Mouse (Mus musculus) midbrain, embryonic 12.5 days (tissue): Measurements from ENCODE around the gene Mmp2. TPM values are rescaled to one million over a fixed set of nuclear protein-coding genes. Genes with fewer than 3 reads are reported as not detected.

ENCODE experiments used
- ATAC-seq: fragments of 200-750 bp; cut with Nextera tagmentation; 2 replicates; pipeline ENCODE4 v1.8.0; 2017; ENCODE audit warnings: low read depth, moderate TSS enrichment, moderate library complexity; ENCODE audit not compliant: low FRiP score
- H3K27ac ChIP-seq: fragments of 300-500 bp; sonication (generic); replicated peaks from 2 replicates; pipeline ENCODE4 v1.5.1; 2016; ENCODE audit warnings: mild to moderate bottlenecking
- H3K27me3 ChIP-seq: fragments of 300-500 bp; sonication (generic); 2 replicates; pipeline ENCODE4 v1.6.1; 2016; ENCODE audit warnings: mild to moderate bottlenecking
- H3K36me3 ChIP-seq: fragments of 300-500 bp; sonication (generic); 2 replicates; pipeline ENCODE4 v1.6.1; 2016
- H3K4me1 ChIP-seq: fragments of 300-500 bp; sonication (generic); 2 replicates; pipeline ENCODE4 v1.6.1; 2016
- H3K4me2 ChIP-seq: fragments of 300-500 bp; sonication (generic); replicated peaks from 2 replicates; pipeline ENCODE4 v1.6.1; 2016; ENCODE audit warnings: mild to moderate bottlenecking, moderate library complexity
- H3K4me3 ChIP-seq: fragments of 300-500 bp; sonication (generic); 2 replicates; pipeline ENCODE4 v1.5.1; 2016; ENCODE audit warnings: mild to moderate bottlenecking
- H3K9ac ChIP-seq: fragments of 300-500 bp; sonication (generic); replicated peaks from 2 replicates; pipeline ENCODE4 v1.6.1; 2016; ENCODE audit warnings: mild to moderate bottlenecking, moderate library complexity
- H3K9me3 ChIP-seq: fragments of 300-500 bp; sonication (generic); 2 replicates; pipeline ENCODE4 v1.6.1; 2016; ENCODE audit warnings: mild to moderate bottlenecking
- WGBS: fragments of 180-500 bp; shearing (Covaris S2); methylation state at CpG from one replicate; pipeline ENCODE4 v1.1.7; 2016; 5-methylcytosine and 5-hydroxymethylcytosine counted together
- polyA plus RNA-seq: library from polyadenylated mRNA; unstranded; fragments of >200 nt; fragmentation: Nextera tagmentation; extraction: Ambion mirVana; gene quantifications from 2 replicates; pipeline ENCODE4 v1.2.1, GENCODE M21; 2016

Gene Mmp2
- polyA plus RNA-seq, 1 experiment from 2014 or later = 63.9 TPM

DNA sequence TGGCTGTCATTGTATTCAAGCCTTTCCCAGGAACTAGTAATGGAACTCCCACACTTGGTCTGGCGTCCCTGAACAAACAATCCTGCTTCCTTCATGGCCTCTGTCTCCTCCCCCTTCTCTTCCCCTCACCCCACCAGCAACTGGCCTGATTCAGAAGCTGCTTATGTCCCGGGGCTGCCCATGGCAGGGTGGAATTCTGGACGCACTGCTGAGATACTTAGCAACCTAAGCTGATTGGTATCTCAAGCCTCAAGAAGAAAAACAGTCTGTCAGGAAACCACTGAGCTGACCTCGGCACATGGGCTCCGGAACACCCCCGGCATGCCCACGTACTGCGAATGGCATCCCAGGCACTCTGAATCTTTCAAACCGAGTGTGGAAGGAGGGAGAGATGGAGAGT, 20.2 kb downstream of the Mmp2 start:
- 44% methylated on average over 9 of the region's 9 CpGs for WGBS
- Histone ChIP-seq H3K4me3 (no peak overlapping the region), H3K4me1 (peaks cover 16% of the 10 kb centered on the region), H3K9me3 (no peaks in the 10 kb centered on the region), H3K4me2 (no peak overlapping the region), H3K9ac (no peak overlapping the region), H3K27ac (peak overlapping the region; percentile 21; the same call in 1 of the 2 replicates), H3K27me3 (no peaks in the 10 kb centered on the region), H3K36me3 (no peaks in the 10 kb centered on the region)
- no peak for ATAC-seq

DNA sequence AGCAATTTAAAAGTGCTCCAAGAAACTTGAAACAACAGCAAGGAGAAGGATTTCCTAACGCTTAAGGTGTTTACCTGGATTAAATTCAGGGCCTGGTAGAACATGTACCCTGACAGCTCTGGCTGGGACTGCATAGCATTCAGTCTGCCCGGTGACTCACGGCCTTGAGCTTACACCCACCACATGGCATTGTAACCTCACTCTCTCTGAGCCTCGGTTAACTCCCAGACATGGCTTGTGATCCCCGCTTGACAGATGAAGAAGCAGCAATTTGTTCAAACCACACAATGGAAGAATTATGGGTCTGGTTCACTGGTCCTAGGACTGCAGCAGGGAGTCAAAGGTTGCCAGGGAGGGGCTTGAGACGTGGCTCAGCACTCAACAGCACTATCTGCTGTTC, 22.2 kb downstream of the Mmp2 start:
- no peak for ATAC-seq
- Histone ChIP-seq H3K36me3 (no peaks in the 10 kb centered on the region), H3K4me2 (no peak overlapping the region), H3K4me1 (peaks cover 16% of the 10 kb centered on the region), H3K27me3 (peaks cover 2% of the 10 kb centered on the region), H3K27ac (no peak overlapping the region), H3K9ac (no peak overlapping the region), H3K4me3 (no peak overlapping the region), H3K9me3 (no peaks in the 10 kb centered on the region)
- 53% methylated on average over 6 of the region's 6 CpGs for WGBS

DNA sequence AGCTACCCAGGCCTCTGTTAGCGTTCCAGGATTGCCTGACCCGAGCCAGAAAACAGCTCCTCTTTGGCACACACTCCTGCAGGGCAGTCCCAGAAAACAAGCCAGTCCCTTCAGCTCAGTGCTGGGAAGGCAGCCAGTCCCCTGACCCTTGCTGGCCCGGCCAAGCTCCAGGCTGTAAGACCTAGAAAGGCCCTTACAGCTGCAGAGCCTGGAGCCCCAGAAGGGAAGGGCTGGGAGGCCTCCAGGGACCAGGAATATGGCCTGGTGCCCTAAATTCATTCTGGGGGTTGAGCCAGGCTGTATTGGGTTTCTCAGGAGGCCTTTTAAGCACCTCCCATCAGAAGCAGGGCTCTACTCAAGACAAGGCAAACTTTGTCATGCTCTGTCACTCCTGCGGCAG, 23.1 kb downstream of the Mmp2 start:
- no peaks in the 10 kb centered on the region for H3K9me3 ChIP-seq
- peaks cover 16% of the 10 kb centered on the region for H3K4me1 ChIP-seq
- no peaks in the 10 kb centered on the region for H3K36me3 ChIP-seq
- H3K27me3 ChIP-seq = peaks cover 10% of the 10 kb centered on the region
- H3K27ac ChIP-seq = no peak overlapping the region
- H3K9ac ChIP-seq = no peak overlapping the region
- H3K4me2 ChIP-seq = no peak overlapping the region
- WGBS = 83% methylated on average over 4 of the region's 4 CpGs
- ATAC-seq = no peak
- H3K4me3 ChIP-seq = no peak overlapping the region

DNA sequence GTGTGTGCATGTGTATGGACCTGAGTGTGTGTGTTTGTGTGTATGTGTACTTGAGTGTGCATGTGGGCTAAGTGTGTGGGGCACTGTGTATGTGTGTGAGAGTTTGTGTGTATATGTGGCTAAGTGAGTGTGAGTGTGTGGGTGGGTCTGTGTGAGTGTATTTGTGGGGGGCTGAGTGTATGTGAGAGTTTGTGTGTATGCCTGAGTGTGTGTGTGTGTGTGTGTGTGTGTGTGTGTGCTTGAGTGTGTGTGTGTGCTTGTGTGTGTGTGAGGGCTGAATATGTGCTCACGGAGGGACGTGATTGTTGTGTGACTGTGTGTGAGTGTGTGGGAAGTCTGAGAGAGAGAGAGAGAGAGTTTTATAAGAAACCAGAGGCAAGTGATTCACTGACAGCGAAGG, 24.3 kb downstream of the Mmp2 start:
- WGBS = 87% methylated on average over 3 of the region's 3 CpGs
- H3K4me1 ChIP-seq = peaks cover 15% of the 10 kb centered on the region
- ATAC-seq = no peak

DNA sequence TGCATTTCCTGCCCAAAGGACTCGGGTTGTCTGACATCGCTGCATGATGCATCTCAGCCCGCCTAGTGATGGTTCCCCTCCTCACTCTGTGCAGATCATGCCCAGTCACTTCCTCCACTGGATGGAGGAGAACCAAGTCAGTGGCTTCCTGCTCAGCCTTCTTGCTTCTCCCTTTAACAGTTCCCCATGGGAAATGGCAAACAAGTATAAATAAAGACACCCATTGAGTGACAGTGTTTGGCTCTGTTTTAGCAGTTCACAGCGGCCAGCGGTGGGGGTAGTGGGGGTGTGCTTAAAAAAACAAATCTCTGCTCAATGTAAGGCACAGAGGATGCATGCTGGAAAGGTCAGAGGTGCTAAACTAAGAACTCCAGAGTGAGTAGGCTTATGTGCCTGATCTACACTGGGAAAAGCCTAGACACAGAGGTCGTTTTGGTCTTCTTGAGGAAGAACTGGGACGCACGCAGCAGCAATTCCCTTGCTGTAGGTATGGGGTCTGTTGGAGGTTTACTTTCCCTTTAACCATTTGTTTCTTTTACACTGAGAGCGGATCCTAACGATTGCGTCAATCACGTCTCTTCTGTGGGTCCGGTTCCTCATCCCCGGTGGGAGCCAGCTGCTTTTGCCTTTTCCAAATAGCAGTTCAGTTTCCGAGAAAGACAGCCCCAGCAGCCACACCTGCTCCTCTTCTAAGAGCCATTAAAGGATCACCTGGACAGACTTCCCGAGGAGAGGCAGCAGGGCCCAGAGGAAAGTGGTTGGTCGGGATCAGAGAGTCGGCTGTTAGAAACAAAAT, 26.3 kb downstream of the Mmp2 start:
- Histone ChIP-seq H3K27me3 (peaks cover 24% of the 10 kb centered on the region), H3K4me2 (no peak overlapping the region), H3K4me1 (0 out of 2 replicates have a peak, but pooled peaks cover 4% of the 10 kb centered on the region), H3K4me3 (no peak overlapping the region), H3K9me3 (no peaks in the 10 kb centered on the region), H3K36me3 (no peaks in the 10 kb centered on the region), H3K9ac (no peak overlapping the region), H3K27ac (no peak overlapping the region)
- 73% methylated on average over 18 of the region's 18 CpGs for WGBS
- ATAC-seq = no peak

More for the DNA sequence above, 24.3 kb downstream of the Mmp2 start:
- Histone ChIP-seq H3K27me3 (peaks cover 22% of the 10 kb centered on the region), H3K9ac (no peak overlapping the region), H3K27ac (no peak overlapping the region), H3K4me3 (no peak overlapping the region), H3K9me3 (no peaks in the 10 kb centered on the region), H3K4me2 (no peak overlapping the region), H3K36me3 (no peaks in the 10 kb centered on the region)

DNA sequence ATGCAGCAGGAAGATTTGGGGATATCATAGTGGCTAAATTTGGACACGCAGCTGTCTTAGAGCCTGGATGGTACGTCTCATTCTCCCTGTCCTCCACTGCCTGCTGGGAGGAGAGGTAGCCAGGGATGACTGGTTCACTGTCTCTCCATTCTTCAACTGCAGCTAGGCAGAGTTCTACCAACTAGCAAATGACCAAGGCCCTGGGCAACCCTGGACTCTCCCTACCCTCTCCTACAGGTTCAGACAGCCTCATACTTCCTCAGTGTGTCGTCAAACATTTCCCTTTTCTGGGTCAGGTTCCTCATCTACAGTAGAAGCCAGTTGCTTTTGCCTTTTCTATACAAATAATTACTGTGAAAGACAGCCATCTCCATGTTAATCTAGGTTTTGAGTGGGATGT, 27.6 kb downstream of the Mmp2 start:
- WGBS = 89% methylated on average over 3 of the region's 3 CpGs
- H3K9me3 ChIP-seq = no peaks in the 10 kb centered on the region
- no peak for ATAC-seq
- peak overlapping the region; percentile 86 for H3K4me2 ChIP-seq
- H3K9ac ChIP-seq = no peak overlapping the region
- H3K27me3 ChIP-seq = peaks cover 24% of the 10 kb centered on the region
- 0 out of 2 replicates have a peak, but pooled peaks cover 4% of the 10 kb centered on the region for H3K4me1 ChIP-seq
- no peaks in the 10 kb centered on the region for H3K36me3 ChIP-seq
- no peak overlapping the region; the same call in 1 of the 2 replicates for H3K4me3 ChIP-seq
- no peak overlapping the region for H3K27ac ChIP-seq

DNA sequence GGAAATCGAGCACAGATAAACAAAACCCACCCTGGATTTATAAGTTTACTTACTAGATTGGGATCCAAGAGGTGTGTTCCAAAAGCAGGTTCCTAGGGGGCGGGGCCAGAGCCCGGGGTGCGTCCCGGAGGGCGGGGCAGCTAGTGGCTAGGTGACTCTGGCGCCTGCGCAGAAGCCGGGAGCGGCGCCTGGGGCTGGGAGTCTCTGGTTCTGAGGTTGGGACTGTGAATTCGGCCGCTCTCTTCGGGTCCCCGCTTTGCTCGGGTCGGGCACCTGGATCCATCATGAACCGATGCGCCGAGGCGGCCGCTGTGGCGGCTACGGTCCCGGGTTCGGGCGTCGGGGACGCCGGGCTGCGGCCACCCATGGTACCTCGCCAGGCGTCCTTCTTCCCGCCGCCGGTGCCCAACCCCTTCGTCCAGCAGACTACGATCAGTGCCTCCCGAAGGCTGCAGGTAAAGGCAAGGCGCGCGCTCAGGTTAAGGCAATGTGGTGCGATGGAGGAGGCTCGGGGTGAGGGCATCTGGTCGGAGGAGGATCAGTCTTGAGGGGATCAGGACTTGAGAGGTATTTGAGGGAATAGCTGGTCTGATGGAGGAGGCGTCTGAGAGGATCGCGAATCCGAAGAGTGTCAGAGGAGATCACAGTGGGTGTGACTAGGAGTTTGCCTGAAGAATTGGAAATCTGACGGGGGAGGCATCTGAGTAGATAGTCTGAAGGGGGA, 28.2 kb downstream of the Mmp2 start, which contains the start of gene Lpcat2:
Gene Lpcat2 (plus strand): TSS at position 169 of the 724 bp plus-strand sequence.
- Histone ChIP-seq H3K4me3 (peak within 1 kb of the TSS; percentile 67), H3K9me3 (no peaks in the 10 kb centered on the region), H3K36me3 (no peaks in the 10 kb centered on the region), H3K27ac (no peak within 1 kb of the TSS), H3K9ac (peak within 1 kb of the TSS; percentile 78), H3K4me1 (0 out of 2 replicates have a peak, but pooled peaks cover 4% of the 10 kb centered on the region), H3K27me3 (peaks cover 24% of the 10 kb centered on the region), H3K4me2 (peak within 1 kb of the TSS; percentile 86)
- WGBS = under 1% methylated on average over 50 of the region's 50 CpGs
- ATAC-seq = peak; percentile 82

DNA sequence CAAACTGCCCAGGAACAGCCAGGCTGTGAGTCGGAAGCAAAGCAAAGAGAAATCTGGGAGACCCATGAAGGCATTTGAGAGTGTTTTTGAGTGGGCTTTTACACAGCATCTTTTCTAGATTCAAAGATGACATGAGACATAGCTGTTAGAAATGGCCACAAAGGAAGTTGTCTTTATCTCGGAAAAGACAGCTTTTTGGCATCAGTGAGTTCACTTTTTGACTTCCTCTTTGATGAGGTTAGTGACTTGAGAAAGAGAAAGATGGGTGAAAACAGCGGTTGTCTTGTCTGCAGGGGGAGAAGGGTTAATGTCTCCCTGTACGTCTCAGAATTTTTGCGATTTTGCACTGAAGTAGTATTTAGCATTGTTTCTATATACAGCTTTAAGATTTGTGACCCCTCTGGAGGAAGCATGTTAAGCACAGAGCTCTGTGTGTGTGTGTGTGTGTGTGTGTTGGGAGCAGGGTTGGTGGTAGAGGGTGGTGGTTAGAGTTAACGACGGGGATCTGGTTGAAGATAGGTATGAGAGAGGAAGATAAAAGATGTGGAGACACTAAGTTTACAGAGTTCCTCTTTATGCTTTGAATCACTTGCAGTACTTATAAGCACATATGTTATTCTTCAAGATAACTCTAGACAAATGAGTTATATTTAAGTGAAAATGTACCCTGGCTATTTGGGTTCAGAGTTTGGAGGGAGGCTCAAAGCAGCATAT, 29.3 kb downstream of the Mmp2 start:
- peak overlapping the region; percentile 67; the same call in 1 of the 2 replicates for H3K4me3 ChIP-seq
- 93% methylated on average over 7 of the region's 7 CpGs for WGBS
- no peak for ATAC-seq
- H3K36me3 ChIP-seq = no peaks in the 10 kb centered on the region
- no peak overlapping the region for H3K27ac ChIP-seq
- H3K9ac ChIP-seq = no peak overlapping the region
- H3K4me1 ChIP-seq = 0 out of 2 replicates have a peak, but pooled peaks cover 4% of the 10 kb centered on the region
- no peak overlapping the region for H3K4me2 ChIP-seq
- peaks cover 24% of the 10 kb centered on the region for H3K27me3 ChIP-seq
- no peaks in the 10 kb centered on the region for H3K9me3 ChIP-seq

DNA sequence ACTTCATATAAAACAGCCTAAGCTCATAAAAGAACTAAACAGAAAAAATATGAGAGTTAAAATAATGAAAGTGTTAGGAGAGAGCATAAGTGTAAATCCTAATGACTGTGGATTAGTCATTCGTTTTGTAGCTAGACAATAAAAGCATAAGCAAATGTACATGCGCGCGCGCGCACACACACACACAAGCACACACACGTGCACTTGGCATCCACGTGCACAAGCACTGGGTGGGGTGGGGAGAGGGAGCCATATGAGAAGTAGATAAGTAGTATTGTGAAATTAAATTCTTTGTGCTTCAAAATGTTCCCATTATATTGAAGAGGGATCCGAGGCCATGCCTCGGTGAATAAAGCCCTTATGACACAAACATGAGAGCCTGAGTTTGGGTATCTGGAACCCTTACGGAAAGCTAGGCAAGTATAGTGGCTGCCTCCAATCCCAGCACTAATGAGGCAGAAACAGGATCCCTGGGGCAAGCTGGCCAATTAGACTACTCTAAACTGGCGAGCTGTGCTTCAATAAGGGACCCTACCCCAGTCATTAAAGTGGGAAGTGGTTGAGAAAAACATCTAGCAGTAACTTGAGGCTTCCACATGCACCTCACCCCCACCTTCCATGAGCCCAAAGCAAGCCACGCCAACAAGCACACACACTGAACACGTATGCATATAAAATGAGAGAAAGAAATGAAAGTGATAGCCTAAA, 31.5 kb downstream of the Mmp2 start:
- no peak for ATAC-seq
- H3K36me3 ChIP-seq = no peaks in the 10 kb centered on the region
- no peak overlapping the region for H3K27ac ChIP-seq
- no peak overlapping the region for H3K9ac ChIP-seq
- H3K4me1 ChIP-seq = 0 out of 2 replicates have a peak, but pooled peaks cover 4% of the 10 kb centered on the region
- no peak overlapping the region for H3K4me3 ChIP-seq
- H3K9me3 ChIP-seq = no peaks in the 10 kb centered on the region
- H3K4me2 ChIP-seq = no peak overlapping the region
- H3K27me3 ChIP-seq = peaks cover 24% of the 10 kb centered on the region
- WGBS = 87% methylated on average over 14 of the region's 14 CpGs

DNA sequence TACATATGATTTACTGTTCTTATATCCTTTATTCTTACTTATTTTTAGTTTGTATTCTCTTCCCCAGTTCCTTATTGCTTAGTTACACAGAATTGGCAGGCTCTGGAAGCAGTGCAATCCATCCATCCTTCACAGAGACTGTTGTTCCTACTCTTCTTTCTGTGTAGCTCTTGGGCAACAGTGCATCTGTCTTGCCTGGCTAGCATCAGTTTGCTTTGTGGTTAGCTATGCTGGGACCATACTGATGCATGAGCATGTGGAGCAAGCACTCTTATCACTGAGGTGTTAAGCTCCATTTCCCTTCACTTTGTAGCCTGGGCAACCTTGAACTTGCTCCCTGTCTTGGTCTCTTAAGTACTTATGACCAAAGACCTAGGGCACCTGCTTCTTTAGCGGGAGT, 34.9 kb downstream of the Mmp2 start:
- H3K4me1 ChIP-seq = no peaks in the 10 kb centered on the region
- H3K27ac ChIP-seq = no peak overlapping the region
- H3K9me3 ChIP-seq = no peaks in the 10 kb centered on the region
- no peak overlapping the region for H3K4me3 ChIP-seq
- H3K9ac ChIP-seq = no peak overlapping the region
- H3K36me3 ChIP-seq = no peaks in the 10 kb centered on the region
- no peak for ATAC-seq
- H3K27me3 ChIP-seq = no peaks in the 10 kb centered on the region
- H3K4me2 ChIP-seq = no peak overlapping the region
- WGBS = 89% methylated on average over 1 of the region's 1 CpGs

DNA sequence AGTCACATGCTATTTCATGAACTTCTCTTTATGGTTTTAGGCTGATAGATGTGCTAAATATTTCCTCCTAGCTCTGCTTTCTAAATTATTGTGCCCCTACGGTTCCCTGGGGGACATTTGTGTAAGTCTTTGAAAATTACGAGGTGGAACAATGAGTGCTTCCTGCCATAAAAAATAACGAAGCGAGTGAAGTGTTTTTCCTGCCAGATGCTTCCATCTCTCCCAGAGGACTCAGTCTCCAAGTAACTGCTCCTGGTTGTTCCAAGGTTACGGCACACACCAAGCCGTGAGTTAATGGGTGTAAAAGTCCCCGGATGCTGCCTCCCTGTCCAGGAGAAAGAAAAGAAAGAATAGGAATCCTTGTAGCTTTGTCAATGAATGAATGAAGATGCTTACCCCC, 43.2 kb downstream of the Mmp2 start:
- no peak for ATAC-seq
- 68% methylated on average over 7 of the region's 7 CpGs for WGBS
- no peaks in the 10 kb centered on the region for H3K36me3 ChIP-seq
- no peak overlapping the region for H3K4me2 ChIP-seq
- no peak overlapping the region for H3K9ac ChIP-seq
- H3K9me3 ChIP-seq = no peaks in the 10 kb centered on the region
- no peak overlapping the region for H3K27ac ChIP-seq
- no peaks in the 10 kb centered on the region for H3K4me1 ChIP-seq
- H3K4me3 ChIP-seq = no peak overlapping the region
- H3K27me3 ChIP-seq = no peaks in the 10 kb centered on the region
